Mouse (Mus musculus) midbrain, embryonic 11.5 days (tissue): Measurements from ENCODE around the gene Pofut2. TPM values are rescaled to one million over a fixed set of nuclear protein-coding genes. Genes with fewer than 3 reads are reported as not detected.

Experiments
- ATAC-seq: fragments of 200-750 bp; cut with Nextera tagmentation; 2 replicates; pipeline ENCODE4 v1.8.0; 2017; ENCODE audit warnings: moderate TSS enrichment, moderate library complexity; ENCODE audit not compliant: low FRiP score
- DNase-seq: peaks from one replicate; pipeline ENCODE4 v3.0.0; 2015; ENCODE audit warnings: low spot score; ENCODE audit errors: missing footprints
- H3K27ac ChIP-seq: fragments of 300-500 bp; sonication (generic); 2 replicates; pipeline ENCODE4 v1.5.1; 2014; ENCODE audit warnings: low read depth, low read length
- H3K27me3 ChIP-seq: fragments of 300-500 bp; sonication (generic); 2 replicates; pipeline ENCODE4 v1.6.1; 2014; ENCODE audit warnings: mild to moderate bottlenecking, low read length, moderate library complexity, mixed read lengths; ENCODE audit not compliant: control insufficient read depth, insufficient read depth
- H3K36me3 ChIP-seq: fragments of 300-500 bp; sonication (generic); 2 replicates; pipeline ENCODE4 v1.6.1; 2014; ENCODE audit warnings: mild to moderate bottlenecking, low read length, moderate library complexity, mixed read lengths; ENCODE audit not compliant: control insufficient read depth, insufficient read depth
- H3K4me1 ChIP-seq: fragments of 300-500 bp; sonication (generic); 2 replicates; pipeline ENCODE4 v1.6.1; 2014; ENCODE audit warnings: low read length; ENCODE audit not compliant: control insufficient read depth, insufficient read depth
- H3K4me2 ChIP-seq: fragments of 300-500 bp; sonication (generic); 2 replicates; pipeline ENCODE4 v1.6.1; 2014; ENCODE audit warnings: mild to moderate bottlenecking, moderate library complexity
- H3K4me3 ChIP-seq: fragments of 300-500 bp; sonication (generic); 2 replicates; pipeline ENCODE4 v1.5.1; 2014; ENCODE audit warnings: low read depth, low read length
- H3K9ac ChIP-seq: fragments of 300-500 bp; sonication (generic); 2 replicates; pipeline ENCODE4 v1.6.1; 2014; ENCODE audit warnings: low read length
- H3K9me3 ChIP-seq: fragments of 300-500 bp; sonication (generic); 2 replicates; pipeline ENCODE4 v1.6.1; 2016; ENCODE audit warnings: low read length; ENCODE audit not compliant: control insufficient read depth
- WGBS: fragments of 180-500 bp; shearing (Covaris S2); extraction: QIAGEN DNeasy Blood & Tissue Kit; methylation state at CpG from one replicate; pipeline ENCODE4 v1.1.7; 2014; 5-methylcytosine and 5-hydroxymethylcytosine counted together
- polyA plus RNA-seq: library from polyadenylated mRNA; unstranded; fragments of >200 nt; fragmentation: Nextera tagmentation; extraction: Ambion mirVana; gene quantifications from 2 replicates; pipeline ENCODE4 v1.2.1, GENCODE M21; 2014

Pofut2 gene
- polyA plus RNA-seq, 1 experiment from 2014 or later, result 69.7 TPM

GRCm38 (mm10) chr10:77255231-77255630 is 3.8 kb upstream of the Pofut2 start:
- no peaks in the 10 kb centered on the region for H3K9me3 ChIP-seq
- no peak overlapping the region for H3K4me2 ChIP-seq
- no peaks in the 10 kb centered on the region; the same call in 1 of the 2 replicates for H3K27me3 ChIP-seq
- WGBS, result 57% methylated on average over 3 of the region's 3 CpGs
- no peak overlapping the region for H3K27ac ChIP-seq
- DNase-seq, result peak; percentile 64
- H3K4me3 ChIP-seq, result no peak overlapping the region
- H3K4me1 ChIP-seq, result peaks cover 9% of the 10 kb centered on the region
- no peaks in the 10 kb centered on the region for H3K36me3 ChIP-seq
- ATAC-seq, result no peak
- no peak overlapping the region for H3K9ac ChIP-seq

- Histone ChIP-seq H3K4me3 (no peak overlapping the region), H3K9me3 (no peaks in the 10 kb centered on the region), H3K36me3 (no peaks in the 10 kb centered on the region), H3K27ac (no peak overlapping the region), H3K27me3 (no peaks in the 10 kb centered on the region; the same call in 1 of the 2 replicates), H3K9ac (no peak overlapping the region), H3K4me1 (peaks cover 11% of the 10 kb centered on the region), H3K4me2 (no peak overlapping the region)
- no peak for ATAC-seq
- peak; percentile 78 for DNase-seq
- 68% methylated on average over 3 of the region's 3 CpGs for WGBS
Measured at GRCm38 (mm10) chr10:77255676-77256075, 3.3 kb upstream of the Pofut2 start.

- H3K4me3 ChIP-seq, result peak overlapping the region; percentile 91
- no peak overlapping the region; the same call in 1 of the 2 replicates for H3K9ac ChIP-seq
- H3K27me3 ChIP-seq, result no peaks in the 10 kb centered on the region; the same call in 1 of the 2 replicates
- peak overlapping the region; percentile 85 for H3K4me2 ChIP-seq
- peaks cover 6% of the 10 kb centered on the region for H3K4me1 ChIP-seq
- H3K36me3 ChIP-seq, result peaks cover 4% of the 10 kb centered on the region
- DNase-seq (peak; percentile 74), ATAC-seq (no peak)
- no peak overlapping the region for H3K27ac ChIP-seq
- WGBS, result 61% methylated on average over 4 of the region's 4 CpGs
- H3K9me3 ChIP-seq, result no peaks in the 10 kb centered on the region
Measured at GRCm38 (mm10) chr10:77258041-77258590, 902 bp upstream of the Pofut2 start.

- H3K4me3 ChIP-seq, result peak overlapping the region; percentile 91; the same call in 1 of the 2 replicates
- WGBS, result 88% methylated on average over 17 of the region's 17 CpGs
- H3K4me1 ChIP-seq, result peaks cover 6% of the 10 kb centered on the region
- no peak overlapping the region for H3K27ac ChIP-seq
- no peak for ATAC-seq
- no peaks in the 10 kb centered on the region for H3K9me3 ChIP-seq
- no peak overlapping the region for H3K9ac ChIP-seq
- peak overlapping the region; percentile 85 for H3K4me2 ChIP-seq
- H3K36me3 ChIP-seq, result peaks cover 10% of the 10 kb centered on the region
- no peaks in the 10 kb centered on the region; the same call in 1 of the 2 replicates for H3K27me3 ChIP-seq
- peak; percentile 72 for DNase-seq
Measured at GRCm38 (mm10) chr10:77260166-77260875, 1.3 kb downstream of the Pofut2 start.

GRCm38 (mm10) chr10:77266281-77266680 is 7.3 kb downstream of the Pofut2 start:
- ATAC-seq (no peak), DNase-seq (peak; percentile 60)
- WGBS, result 75% methylated on average over 8 of the region's 8 CpGs
- no peaks in the 10 kb centered on the region for H3K27me3 ChIP-seq
- H3K4me2 ChIP-seq, result no peak overlapping the region
- no peak overlapping the region for H3K9ac ChIP-seq
- no peak overlapping the region for H3K4me3 ChIP-seq
- H3K36me3 ChIP-seq, result peaks cover 35% of the 10 kb centered on the region
- no peaks in the 10 kb centered on the region for H3K4me1 ChIP-seq
- no peaks in the 10 kb centered on the region for H3K9me3 ChIP-seq
- no peak overlapping the region for H3K27ac ChIP-seq

GRCm38 (mm10) chr10:77267027-77267426 is 8.0 kb downstream of the Pofut2 start:
- H3K4me1 ChIP-seq, result no peaks in the 10 kb centered on the region
- WGBS, result 90% methylated on average over 14 of the region's 14 CpGs
- peaks cover 32% of the 10 kb centered on the region for H3K36me3 ChIP-seq
- H3K27me3 ChIP-seq, result no peaks in the 10 kb centered on the region
- H3K9ac ChIP-seq, result no peak overlapping the region
- no peak overlapping the region for H3K4me2 ChIP-seq
- no peak overlapping the region for H3K4me3 ChIP-seq
- ATAC-seq (no peak), DNase-seq (peak; percentile 2)
- H3K9me3 ChIP-seq, result no peaks in the 10 kb centered on the region
- H3K27ac ChIP-seq, result no peak overlapping the region

GRCm38 (mm10) chr10:77269129-77269528 is 10.1 kb downstream of the Pofut2 start:
- DNase-seq (no peak), ATAC-seq (no peak)
- no peaks in the 10 kb centered on the region for H3K9me3 ChIP-seq
- H3K4me2 ChIP-seq, result no peak overlapping the region
- no peak overlapping the region for H3K9ac ChIP-seq
- no peaks in the 10 kb centered on the region for H3K4me1 ChIP-seq
- H3K27ac ChIP-seq, result no peak overlapping the region
- no peaks in the 10 kb centered on the region for H3K27me3 ChIP-seq
- no peak overlapping the region for H3K4me3 ChIP-seq
- peaks cover 32% of the 10 kb centered on the region for H3K36me3 ChIP-seq
- WGBS, result 90% methylated on average over 7 of the region's 7 CpGs

- Histone ChIP-seq H3K36me3 (peaks cover 7% of the 10 kb centered on the region), H3K4me2 (no peak overlapping the region), H3K27me3 (no peaks in the 10 kb centered on the region), H3K4me1 (no peaks in the 10 kb centered on the region), H3K9me3 (no peaks in the 10 kb centered on the region), H3K9ac (no peak overlapping the region), H3K27ac (no peak overlapping the region), H3K4me3 (no peak overlapping the region)
- 68% methylated on average over 11 of the region's 11 CpGs for WGBS
- DNase-seq (peak; percentile 73), ATAC-seq (no peak)
Measured at GRCm38 (mm10) chr10:77272980-77273730, 14.1 kb downstream of the Pofut2 start.

- H3K36me3 ChIP-seq, result peaks cover 4% of the 10 kb centered on the region; the same call in 1 of the 2 replicates
- no peak for ATAC-seq
Measured at GRCm38 (mm10) chr10:77273798-77274197, 14.8 kb downstream of the Pofut2 start.

More at GRCm38 (mm10) chr10:77273798-77274197, 14.8 kb downstream of the Pofut2 start:
- Histone ChIP-seq H3K4me2 (no peak overlapping the region), H3K4me3 (no peak overlapping the region), H3K27ac (no peak overlapping the region), H3K27me3 (no peaks in the 10 kb centered on the region), H3K4me1 (no peaks in the 10 kb centered on the region), H3K9ac (no peak overlapping the region), H3K9me3 (no peaks in the 10 kb centered on the region)
- no peak for DNase-seq
